20 mouse cellular contexts compared by ENCODE assay signal in genomic region chr1:185868721-185869120, GRCm38 (mm10).
DNase-seq lines count a peak whose midpoint lies in the region; ATAC-seq lines count a peak whose summit lies in the region.
"Had no signal": no experiment of that assay in that cellular context is flagged by ENCODE, and none has a peak within 500 bp of the region (broad histone marks: within the 10 kb centered on the region; RNA-seq: fewer than 3 reads in every experiment).

No protein-coding gene starts in this region.

- peak; percentile 3 to 18 for DNase-seq in cerebellum, adult 18-20 months
- DNase-seq in MN1 (ENCODE audit: low spot score) = peak; percentile 11
- peak; percentile 44 for DNase-seq in adrenal gland, postnatal 25 days
- peak; percentile 31 for DNase-seq in cerebellum, adult 9-11 months
- no peak for DNase-seq in thymus, postnatal 10 days (ENCODE audit: low spot score in 2 of 2)
- DNase-seq: gastrocnemius, postnatal 10 days; kidney, adult 8-10 months; kidney, postnatal 36 days; thymus, postnatal 4 days had no signal

- H3K4me2 ChIP-seq in neural tube, embryonic 15.5 days = no peak overlapping the region
- no peak overlapping the region for H3K4me2 ChIP-seq in intestine, embryonic 16.5 days (ENCODE audit: low read depth, low read length)
- H3K4me2 ChIP-seq: forebrain, embryonic 13.5 days; limb, embryonic 15.5 days; liver, embryonic 15.5 days; midbrain, embryonic 12.5 days; neural tube, embryonic 13.5 days had no signal

- H3K4me3 ChIP-seq in neural tube, embryonic 15.5 days (replicated peaks) = no peak overlapping the region
- no peak overlapping the region for H3K4me3 ChIP-seq in intestine, embryonic 16.5 days (ENCODE audit: low read length)
- H3K4me3 ChIP-seq: forebrain, embryonic 13.5 days; limb, embryonic 15.5 days; liver, embryonic 15.5 days; midbrain, embryonic 12.5 days; neural tube, embryonic 13.5 days had no signal

- H3K9me3 ChIP-seq in neural tube, embryonic 15.5 days (replicated peaks) = no peaks in the 10 kb centered on the region
- no peaks in the 10 kb centered on the region for H3K9me3 ChIP-seq in intestine, embryonic 16.5 days (ENCODE audit: control insufficient read depth, low read length)
- H3K9me3 ChIP-seq: forebrain, embryonic 13.5 days; limb, embryonic 15.5 days; liver, embryonic 15.5 days; midbrain, embryonic 12.5 days; neural tube, embryonic 13.5 days had no signal

- no peaks in the 10 kb centered on the region for H3K27me3 ChIP-seq in neural tube, embryonic 15.5 days (replicated peaks)
- no peaks in the 10 kb centered on the region for H3K27me3 ChIP-seq in intestine, embryonic 16.5 days (replicated peaks; ENCODE audit: control insufficient read depth, insufficient read depth, low read length)
- H3K27me3 ChIP-seq: forebrain, embryonic 13.5 days; limb, embryonic 15.5 days; liver, embryonic 15.5 days; midbrain, embryonic 12.5 days; neural tube, embryonic 13.5 days had no signal

- H3K27ac ChIP-seq in neural tube, embryonic 15.5 days (replicated peaks) = no peak overlapping the region
- no peak overlapping the region for H3K27ac ChIP-seq in intestine, embryonic 16.5 days (ENCODE audit: low read length)
- H3K27ac ChIP-seq: forebrain, embryonic 13.5 days; limb, embryonic 15.5 days; liver, embryonic 15.5 days; midbrain, embryonic 12.5 days; neural tube, embryonic 13.5 days had no signal

- no peak for ATAC-seq in cerebellum, adult (ENCODE audit: insufficient number of reproducible peaks, low FRiP score, low TSS enrichment)
- ATAC-seq in neural tube, embryonic 15.5 days (ENCODE audit: low FRiP score) = no peak
- ATAC-seq in intestine, embryonic 16.5 days = no peak
- ATAC-seq: activated CD4-positive, CD25-positive, alpha-beta regulatory T cell, adult 4 months; CD4-positive, CD25-positive, alpha-beta regulatory T cell, adult 4 months; forebrain, embryonic 13.5 days; inflammation-experienced regulatory T-cells, adult 6 months had no signal

- H3K36me3 ChIP-seq in neural tube, embryonic 15.5 days = no peaks in the 10 kb centered on the region
- H3K36me3 ChIP-seq in intestine, embryonic 16.5 days (ENCODE audit: control insufficient read depth, insufficient read depth, low read length) = no peaks in the 10 kb centered on the region
- H3K36me3 ChIP-seq: limb, embryonic 15.5 days; liver, embryonic 15.5 days; midbrain, embryonic 12.5 days; neural tube, embryonic 13.5 days had no signal

- no peak overlapping the region for H3K9ac ChIP-seq in neural tube, embryonic 15.5 days (replicated peaks)
- no peak overlapping the region for H3K9ac ChIP-seq in intestine, embryonic 16.5 days (ENCODE audit: low read depth, low read length)
- H3K9ac ChIP-seq: forebrain, embryonic 13.5 days; limb, embryonic 15.5 days; liver, embryonic 15.5 days; midbrain, embryonic 12.5 days; neural tube, embryonic 13.5 days had no signal

- 88% methylated on average over 4 of the region's 4 CpGs for WGBS in neural tube, embryonic 15.5 days
- WGBS in intestine, embryonic 16.5 days = 85% methylated on average over 4 of the region's 4 CpGs

- H3K4me1 ChIP-seq in neural tube, embryonic 15.5 days = no peaks in the 10 kb centered on the region
- H3K4me1 ChIP-seq in intestine, embryonic 16.5 days (ENCODE audit: control insufficient read depth, insufficient read depth, low read length) = no peaks in the 10 kb centered on the region
- H3K4me1 ChIP-seq: forebrain, embryonic 13.5 days; liver, embryonic 15.5 days; midbrain, embryonic 12.5 days; neural tube, embryonic 13.5 days had no signal

Comparison
In these comparisons a context has a peak if more than half of its experiments do, and no peak if none do; other contexts are left out.
1. DNase-seq: peak in cerebellum, adult 18-20 months (2 of 2), MN1 (single experiment), adrenal gland, postnatal 25 days (single experiment) and cerebellum, adult 9-11 months (single experiment); none in thymus, postnatal 10 days (0 of 2).